Mouse (Mus musculus): Measurements from ENCODE around the gene Tpm4.
"Not testable (repeated sequence)": the region's sequence is repeated elsewhere in the genome, so short reads cannot be mapped to it uniquely, and the experiment has no call there.

The Tpm4 gene

DNA sequence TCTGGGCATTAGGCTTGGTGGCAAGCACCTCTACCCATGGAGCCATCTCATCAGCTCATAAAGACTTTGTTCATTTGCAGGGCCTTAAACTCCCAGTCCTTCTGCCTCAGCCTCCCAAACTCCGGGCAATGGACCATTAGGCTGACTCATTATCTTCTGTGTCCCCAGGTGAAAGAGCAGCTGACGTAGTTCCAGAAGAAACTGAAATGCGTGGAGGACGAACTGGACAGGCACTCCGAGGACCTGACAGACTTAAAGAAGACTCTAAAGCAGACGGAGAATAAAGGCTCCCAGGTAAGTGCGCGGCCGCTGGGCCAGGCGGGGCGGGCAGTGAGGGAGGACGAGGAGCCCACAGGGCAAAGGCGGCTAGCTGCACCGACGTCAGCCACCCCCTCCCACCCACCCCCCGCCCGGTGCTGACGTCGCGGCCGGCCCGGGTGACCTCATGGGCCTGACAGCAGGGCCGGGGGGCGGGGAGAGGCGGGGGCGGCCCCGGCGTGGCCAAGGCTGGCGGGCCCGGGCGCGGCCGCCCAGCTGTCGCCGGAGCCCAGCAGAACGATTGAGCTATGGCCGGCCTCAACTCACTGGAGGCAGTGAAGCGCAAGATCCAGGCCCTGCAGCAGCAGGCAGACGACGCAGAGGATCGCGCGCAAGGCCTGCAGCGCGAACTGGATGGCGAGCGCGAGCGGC is at the start of gene Tpm4:
TSS of gene Tpm4 (plus strand) at position 220 of the 690 bp plus-strand sequence.
- no peak for DNase-seq (ENCODE audit: low spot score)

DNA sequence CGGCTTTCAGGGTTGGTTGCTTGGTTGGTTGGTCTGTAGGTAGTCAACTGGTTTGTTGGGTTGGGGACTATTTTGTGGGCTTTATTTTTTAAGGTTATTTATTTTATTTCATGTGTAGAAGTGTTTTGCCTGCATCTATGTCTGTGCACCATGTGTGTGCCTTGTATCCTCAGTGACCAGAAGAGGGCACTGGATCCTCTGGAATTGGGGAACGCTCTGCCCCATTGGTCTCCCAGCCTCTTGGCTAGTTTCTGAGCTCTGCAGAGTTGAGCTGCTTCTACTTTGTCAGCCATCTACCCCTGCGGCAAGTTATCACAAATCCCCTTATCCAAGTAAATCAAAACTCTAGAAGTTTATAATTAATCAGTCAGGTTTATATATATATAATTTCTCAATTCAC is 47.2 kb upstream of the Tpm4 start:
- not testable (repeated sequence) for DNase-seq (ENCODE audit: low spot score)

DNA sequence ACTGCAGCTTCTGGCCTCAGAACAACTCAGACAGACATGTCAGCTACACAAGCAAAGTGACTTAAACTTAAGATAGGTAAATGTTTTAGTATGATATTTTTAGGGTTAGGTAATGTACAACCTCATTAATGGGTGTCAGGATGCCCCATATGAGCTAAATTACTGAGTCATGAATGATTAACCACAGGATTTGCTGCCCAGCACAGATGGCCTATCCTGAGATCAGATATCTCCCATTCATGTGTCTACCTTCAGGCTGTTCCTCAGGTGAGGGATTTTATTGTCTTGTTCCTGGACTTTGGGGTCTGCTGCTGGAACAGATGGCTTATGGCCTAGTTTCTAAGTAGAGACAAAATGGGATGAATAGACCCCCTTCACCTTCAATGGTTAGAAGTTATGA is 38.1 kb upstream of the Tpm4 start:
- not testable (repeated sequence) for DNase-seq (ENCODE audit: low spot score)

DNA sequence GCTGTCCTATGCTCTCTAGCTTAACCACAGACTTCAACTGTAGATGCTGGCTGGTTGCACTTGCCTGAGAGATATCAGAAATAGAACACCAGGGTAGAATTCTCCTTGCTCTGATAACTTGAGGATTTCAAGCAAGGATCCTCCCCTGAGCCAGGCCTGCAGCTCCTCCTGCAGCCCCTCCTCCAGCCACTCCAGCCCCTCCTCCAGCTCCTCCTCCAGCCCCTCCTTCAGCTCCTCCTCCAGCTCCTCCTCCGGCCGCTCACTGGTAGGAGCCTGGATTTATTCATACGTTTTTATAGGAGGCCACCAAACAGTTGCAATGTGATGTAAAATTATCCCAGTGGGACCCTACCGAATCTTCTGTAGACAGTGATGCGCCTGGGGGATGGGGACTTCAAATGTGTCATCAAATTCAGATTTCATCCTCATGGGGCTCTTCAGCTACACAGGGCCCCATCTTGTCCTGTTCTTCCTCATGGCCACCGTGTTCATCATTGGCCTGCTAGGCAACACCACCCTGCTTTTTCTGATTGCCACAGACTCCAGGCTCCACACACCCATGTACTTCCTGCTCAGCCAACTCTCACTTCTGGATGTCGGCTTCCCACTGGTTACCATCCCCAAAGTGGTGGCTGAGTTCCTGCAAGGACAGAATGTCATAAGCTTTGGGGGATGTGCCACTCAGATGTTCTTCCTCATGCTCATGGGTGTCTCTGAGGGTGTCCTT is 35.2 kb upstream of the Tpm4 start:
- not testable (repeated sequence) for DNase-seq (ENCODE audit: low spot score)

DNA sequence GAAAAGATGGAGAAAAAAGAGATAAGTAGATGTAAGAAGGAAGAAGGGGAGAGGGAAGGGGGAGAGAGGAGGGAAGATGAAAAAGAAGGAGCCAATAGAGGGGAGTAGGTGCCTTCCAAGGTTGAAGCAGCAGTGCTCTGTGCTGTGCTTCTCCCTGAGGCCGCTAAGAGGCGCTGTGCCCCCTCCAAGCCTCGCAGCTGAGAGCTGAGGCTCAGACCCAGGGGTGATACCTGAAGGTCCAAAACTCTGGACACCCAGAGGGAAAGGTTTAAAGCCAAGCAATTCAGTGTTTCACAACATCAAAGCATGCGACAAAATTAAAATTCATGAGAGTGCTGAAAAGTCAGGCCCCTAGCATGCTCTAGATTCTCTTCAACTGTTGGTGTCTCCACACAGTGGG is 29.6 kb upstream of the Tpm4 start:
- DNase-seq (ENCODE audit: low spot score) = no peak

DNA sequence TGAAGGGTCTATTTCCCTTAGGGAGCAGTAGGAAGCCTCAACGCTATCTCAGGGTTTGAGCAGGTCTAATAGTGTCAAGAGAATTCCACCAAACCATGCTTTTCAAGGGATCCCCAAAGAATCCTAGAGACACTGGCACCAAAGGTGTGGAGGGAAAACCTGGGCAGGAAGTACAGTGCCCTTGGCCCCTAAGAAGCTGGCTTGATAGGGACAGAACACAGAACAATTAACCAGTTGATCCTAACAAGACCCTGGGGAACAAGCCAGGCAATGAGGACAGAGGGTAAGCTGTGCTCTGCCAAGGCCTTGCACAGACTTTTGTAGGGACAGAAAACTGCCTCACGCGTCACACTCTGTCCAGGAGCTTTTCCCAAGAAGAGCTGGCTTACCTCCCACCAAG is 28.0 kb upstream of the Tpm4 start, which contains the start of gene Olfr374:
TSS of gene Olfr374 (plus strand) at position 301 of the 400 bp plus-strand sequence.
- DNase-seq (ENCODE audit: low spot score) = no peak

DNA sequence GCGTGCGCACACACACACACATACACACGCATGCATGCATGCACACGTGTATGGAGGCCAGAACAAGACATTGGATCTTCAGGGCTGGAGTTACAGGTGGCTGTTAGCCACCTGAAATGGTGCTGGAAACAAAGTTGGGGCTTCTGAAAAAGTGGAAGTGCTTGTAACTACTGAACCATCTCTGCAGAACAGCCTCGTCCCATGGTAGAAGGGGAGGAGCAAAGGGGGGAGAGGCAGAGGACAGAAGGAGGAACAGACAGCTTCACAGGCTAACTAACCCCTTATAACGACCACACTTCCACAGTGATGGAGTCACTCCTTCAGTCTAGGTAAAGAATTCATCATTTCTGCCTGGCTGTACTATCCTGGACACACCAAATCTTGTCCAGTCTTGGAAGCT is 23.9 kb upstream of the Tpm4 start:
- no peak for DNase-seq (ENCODE audit: low spot score)

DNA sequence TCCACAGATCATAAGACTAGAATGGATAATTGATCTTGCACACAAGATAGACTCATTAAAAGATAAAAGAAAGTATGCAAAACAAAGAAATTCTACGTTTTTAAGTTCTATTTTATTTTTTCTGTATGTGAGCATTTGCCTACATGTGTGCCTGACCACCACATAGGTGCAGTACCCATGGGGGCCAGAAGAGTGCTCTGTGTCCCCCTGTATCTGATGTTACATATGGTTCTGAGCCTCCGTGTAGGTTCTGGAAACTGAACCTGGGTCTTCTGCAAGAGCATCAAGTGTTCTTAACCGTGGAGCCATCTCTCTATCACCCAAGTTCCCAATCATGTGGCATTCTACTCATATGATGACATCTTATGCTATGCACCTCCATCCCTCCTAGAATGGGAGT is 22.3 kb upstream of the Tpm4 start:
- no peak for DNase-seq (ENCODE audit: low spot score)

DNA sequence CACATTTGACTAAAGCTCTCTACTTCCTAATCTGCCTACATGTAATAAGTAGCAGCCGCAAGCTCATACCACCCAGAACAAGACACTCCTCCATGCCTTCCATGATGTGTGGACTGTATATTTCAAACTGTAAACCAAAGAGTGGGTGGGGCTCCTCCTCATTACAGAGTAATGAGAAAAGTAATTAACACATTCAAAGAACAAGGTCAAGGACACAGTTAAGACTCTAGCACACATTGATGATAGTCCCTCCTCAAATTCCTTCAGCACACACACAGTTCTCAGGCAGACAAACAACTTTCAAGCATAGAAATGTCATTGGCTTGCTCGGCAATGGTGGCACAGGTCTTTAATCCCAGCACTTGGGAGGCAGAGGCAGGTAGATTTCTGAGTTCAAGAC is 19.6 kb upstream of the Tpm4 start:
- DNase-seq (ENCODE audit: low spot score) = no peak

DNA sequence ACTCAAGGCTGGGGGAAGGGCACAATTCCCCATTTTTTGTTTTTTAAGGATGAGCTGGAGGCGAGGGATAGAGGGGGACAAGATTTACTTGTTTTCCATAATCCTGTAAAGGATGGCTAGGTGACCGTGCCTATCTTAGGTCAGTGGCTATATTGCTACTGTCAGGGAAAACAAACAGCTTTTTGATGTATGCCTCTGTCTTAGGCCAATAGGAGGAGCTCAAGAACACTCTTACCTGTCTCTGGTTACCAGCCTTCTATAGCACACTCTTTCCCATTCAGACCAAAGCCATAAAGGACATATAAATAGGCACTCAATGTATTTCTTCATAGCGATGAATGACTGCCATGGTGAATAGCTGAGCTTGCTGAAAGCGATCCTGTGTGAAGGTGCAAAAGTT is 16.2 kb upstream of the Tpm4 start:
- no peak for DNase-seq (ENCODE audit: low spot score)

DNA sequence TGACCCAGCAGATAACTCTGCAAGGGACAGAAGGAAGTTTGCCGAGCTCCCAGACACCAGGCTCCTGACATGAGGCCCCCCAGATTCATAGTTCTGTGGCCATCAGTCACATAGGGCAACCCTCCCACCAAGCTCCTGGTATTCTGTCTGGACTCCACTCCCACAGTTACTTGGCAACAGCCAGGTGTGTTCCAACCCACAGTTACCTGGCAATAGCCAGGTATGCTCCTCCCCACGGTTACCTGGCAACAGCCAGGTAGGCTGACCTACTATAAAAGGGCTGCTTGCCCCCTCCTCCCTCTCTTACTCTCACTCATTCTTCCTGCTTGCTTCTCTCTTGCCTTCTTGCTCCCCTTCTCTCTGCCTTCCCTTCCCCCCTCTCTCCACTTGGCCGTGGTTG is 13.3 kb upstream of the Tpm4 start:
- not testable (repeated sequence) for DNase-seq (ENCODE audit: low spot score)

DNA sequence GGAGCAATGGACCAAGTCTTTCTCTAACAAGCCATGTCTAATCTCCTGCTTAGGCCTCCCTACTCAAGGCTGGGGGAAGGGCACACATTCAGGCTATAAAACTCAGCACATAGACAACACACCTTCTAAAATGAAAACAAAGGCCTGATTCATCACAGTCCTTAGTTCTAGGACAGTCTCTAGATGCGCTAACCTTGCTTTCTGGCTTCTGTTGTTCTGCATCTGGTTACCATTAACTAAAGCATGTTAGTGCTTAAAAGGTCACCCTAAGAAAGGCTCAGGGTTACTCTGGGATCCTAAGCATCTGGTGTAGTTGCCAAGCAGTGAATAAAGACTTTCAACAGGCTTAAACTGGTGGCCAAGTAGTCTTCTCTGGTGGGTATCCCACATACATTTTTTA is 12.8 kb upstream of the Tpm4 start:
- DNase-seq (ENCODE audit: low spot score) = no peak

DNA sequence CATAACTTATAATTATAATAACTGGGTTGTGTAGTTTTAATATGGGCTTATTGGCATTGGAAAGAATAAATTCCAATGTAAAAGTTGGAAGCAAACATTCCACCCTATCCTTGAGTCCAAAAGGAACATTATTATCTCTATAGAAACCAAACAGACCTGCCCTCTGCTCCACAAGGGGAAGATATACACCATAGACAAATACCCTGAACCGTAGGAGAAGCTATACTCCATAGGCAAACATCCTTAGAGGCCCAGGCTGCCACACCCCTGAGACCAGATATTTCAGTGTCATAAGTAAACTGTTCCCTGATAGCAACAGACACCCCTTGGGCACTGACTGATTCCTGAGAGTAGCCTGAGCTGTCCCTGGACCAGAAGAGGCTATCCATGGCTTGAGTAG is 6.9 kb upstream of the Tpm4 start:
- DNase-seq (ENCODE audit: low spot score) = no peak

DNA sequence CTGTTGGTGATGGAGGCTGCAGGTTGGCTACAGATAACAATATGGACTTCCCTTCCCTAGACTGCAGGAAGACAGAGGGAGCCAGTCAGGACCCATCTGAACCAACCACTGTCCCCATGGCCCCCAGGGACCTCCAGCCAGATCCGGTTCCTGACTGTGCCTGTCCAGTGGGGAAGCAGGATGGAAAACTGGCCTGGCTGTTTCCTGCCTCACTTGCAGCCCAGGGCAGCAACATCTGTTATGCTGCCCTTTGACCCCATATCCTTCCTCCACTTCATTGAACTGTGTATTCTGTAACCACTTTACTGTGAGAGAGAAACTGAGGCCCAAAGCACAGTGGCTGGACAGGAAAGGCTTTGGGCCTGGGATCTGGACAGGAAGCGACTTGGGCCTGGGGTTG is 3.5 kb upstream of the Tpm4 start:
- DNase-seq (ENCODE audit: low spot score) = no peak

DNA sequence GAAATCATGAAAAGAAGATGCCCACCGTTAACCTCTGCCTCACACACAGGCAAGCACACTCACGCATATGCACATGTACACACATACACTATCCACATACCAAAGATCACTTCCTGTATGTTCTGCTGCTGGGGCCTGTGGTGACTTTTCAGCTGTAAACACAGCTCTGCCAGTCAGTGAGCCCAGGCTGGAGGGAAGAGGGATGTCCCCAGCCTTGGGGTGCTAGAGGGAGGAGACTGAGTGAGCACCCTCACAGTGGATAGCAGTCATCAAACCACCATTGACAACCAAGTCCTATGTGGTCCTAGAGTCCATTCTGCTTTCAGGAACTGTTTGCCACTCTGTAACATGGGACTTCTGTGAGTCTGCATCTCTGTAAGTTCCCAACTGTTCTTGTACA is 2.9 kb upstream of the Tpm4 start:
- no peak for DNase-seq (ENCODE audit: low spot score)

DNA sequence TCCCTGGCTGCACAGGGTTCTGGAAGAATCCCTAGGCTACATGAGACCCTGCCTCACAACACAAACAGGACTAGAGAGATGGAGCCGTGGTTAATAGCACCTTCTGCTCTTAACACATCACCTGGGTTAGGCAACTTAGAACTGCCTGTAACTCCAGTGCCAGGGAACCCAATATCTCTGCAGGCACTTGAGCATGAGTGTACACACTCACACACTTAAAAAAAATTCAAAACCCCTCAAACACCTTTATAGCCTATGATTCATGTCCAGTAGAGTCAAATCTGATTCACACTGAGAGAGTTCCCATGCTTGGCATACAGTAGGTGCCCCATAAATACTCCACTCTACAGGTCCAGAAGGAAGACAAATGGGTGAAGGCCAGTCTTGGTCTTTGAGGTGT is 2.4 kb upstream of the Tpm4 start:
- no peak for DNase-seq (ENCODE audit: low spot score)

DNA sequence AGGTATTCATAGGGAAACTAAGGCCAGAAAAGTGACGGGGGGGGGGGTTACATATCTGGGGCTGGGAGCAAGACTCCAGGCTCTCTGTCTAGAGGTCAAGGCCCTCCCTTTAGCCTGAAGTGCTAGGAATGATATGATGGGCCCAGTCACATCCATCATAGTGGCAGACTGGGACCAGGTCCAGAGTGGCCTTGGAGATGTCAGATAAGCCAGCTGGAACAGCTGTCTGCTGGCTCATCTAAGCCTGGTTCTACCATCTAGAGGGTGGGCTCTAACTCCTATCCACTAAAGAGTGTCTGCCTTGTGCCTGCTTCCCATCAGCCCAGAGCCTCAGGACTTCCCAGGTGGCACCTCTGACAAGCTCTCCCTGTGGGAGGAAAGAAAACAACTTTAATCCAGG is 1.9 kb upstream of the Tpm4 start:
- no peak for DNase-seq (ENCODE audit: low spot score)

DNA sequence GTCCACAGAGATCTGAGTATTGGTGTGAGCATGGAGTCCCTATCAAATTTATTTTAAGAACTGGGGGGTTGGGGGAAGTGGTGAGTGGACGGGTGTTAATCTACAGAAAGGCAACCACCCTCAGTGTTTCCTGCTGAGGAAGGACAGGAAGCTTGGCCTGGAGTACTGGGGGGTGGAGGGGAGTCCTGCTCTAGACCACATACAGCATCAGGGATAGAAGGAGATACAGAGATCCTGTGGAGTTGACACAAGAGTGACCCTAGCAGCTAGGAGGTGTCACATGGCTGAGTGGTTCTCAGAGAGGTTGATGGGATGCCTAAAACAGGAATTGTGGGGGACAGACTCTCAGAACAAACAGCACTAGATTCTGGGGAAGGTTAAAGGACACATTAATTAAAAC is 1.3 kb upstream of the Tpm4 start:
- DNase-seq (ENCODE audit: low spot score) = no peak

DNA sequence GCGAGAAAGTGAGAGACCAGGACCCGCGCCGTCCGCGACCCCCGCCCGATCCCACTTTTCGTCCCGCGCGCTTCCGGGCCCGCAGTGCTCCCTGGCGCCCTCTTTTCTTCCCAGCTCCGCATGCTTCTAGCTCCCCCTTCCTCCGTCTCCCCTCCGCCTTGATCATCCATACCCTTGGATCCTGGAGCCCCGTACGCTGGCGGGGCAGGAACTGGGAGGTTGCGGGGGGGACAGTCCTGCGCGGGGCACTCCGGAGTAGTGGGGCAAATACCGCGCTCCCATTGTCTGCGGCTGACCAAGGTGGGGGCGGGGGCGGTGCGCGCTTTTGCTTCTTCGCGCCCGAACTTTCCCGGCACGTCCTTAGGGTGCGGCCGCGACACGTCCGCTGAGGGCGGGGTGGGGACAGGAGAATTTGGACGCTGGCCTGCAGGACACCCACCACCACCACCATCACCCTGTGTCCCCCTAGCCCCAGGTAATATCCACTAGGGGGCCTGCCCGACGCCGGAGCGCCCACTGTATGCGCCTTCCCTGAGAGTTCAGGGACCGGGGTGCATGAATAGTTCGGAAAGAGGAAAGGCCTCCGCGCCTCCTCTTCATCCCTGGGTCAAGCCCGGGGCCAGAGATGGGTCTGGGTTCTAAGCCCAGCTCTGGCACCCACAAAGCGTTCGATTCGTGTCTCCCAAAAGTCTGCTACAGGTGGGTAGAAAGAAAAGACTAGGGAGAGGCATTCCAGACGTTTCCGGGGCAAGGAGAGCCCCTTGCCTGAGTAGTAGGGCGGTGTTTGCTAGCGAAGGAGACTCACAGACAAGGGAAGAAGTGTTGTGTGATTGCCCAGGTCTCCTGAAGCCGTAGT is 899 bp downstream of the Tpm4 start:
- DNase-seq (ENCODE audit: low spot score) = no peak

DNA sequence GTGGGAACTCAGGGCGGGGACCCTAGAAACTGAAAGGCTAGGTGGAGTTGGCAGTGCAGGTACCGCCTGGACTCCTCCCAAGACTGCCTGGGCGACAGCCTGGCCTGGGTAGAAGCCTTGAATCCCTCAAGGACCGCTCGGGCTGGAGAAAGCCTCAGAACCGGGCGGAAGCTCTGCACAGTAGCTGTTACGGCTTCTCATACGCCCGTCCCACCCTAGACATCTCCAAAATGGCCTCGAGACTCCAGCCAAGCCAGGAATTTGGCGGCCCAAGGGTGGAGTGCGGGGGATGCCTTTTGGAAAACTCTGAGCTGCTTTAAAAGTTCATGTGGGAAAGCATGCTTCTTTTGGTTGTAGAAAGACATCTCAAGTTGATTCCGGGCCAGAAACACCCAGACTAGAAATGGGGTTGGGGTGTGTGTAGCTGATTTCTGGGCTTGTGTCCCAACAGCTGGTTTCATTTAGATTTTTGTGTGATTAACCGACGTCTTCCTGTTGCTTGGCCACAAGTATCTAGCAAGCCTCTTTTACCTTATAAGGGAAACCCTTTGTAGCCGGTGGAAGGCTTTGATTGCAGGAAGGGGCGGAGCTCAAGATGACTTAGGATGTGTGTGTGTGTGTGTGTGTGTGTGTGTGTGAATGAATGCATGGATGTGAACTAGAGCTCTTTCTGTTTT is 1.7 kb downstream of the Tpm4 start:
- DNase-seq (ENCODE audit: low spot score) = no peak

DNA sequence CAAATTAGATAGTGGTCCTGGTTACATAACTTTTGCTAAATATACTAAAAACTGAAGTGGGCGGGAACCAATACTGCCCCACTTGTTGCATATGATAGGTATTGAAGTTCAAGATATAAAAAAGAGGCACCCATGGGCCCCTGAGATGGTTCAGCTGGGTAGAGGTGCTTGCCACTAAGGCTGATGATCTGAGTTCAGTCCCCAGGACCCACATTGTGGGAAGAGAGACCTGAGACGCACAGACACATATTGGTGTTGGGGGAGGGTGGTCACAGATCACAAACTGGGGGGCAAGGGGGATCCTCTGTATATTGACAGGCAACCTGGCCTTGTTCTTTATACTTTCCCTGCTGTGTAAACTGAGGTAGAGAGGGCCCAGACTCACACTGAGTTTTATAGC is 2.7 kb downstream of the Tpm4 start:
- DNase-seq (ENCODE audit: low spot score) = no peak

DNA sequence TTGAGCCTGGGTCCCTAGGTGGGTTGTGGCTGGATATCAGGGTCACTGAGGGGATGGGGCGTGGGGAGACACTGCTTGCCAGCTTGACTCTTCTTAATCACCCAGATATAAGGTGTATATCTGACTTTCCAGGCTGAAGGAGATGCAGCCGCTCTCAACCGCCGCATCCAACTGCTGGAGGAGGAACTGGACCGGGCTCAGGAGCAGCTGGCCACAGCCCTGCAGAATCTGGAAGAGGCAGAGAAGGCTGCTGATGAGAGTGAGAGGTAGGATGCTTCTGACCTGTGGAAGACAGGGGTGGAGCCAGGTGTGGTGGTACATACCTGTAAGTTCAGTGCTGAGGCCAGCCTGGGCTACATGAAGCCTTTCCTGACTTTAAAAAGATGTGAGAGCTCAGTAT is 3.7 kb downstream of the Tpm4 start:
- DNase-seq (ENCODE audit: low spot score) = no peak
